Mouse (Mus musculus): ENCODE data around the gene Zcchc24.

The Zcchc24 gene

DNA sequence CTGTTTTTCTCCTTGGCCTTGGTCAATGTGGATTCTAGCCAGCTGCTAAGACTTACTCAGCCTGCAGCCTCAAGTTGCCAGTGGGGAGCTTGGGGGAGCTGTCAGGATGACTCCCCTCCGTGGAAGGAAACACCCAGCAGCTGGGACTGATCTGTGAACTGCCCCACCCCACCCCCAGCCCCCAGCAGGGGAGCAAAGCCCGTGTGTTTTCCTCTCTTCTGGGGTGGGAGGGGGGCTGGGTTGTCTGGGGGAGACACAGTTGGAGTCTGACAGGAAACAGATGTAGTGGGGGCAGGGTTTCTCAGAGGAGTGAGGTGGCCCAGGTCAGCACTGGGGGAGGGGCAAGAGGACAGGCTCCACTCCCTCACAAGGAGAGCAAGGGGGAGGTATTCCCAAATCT, 50.4 kb downstream of the Zcchc24 start:
- peak; percentile 45 for DNase-seq (ENCODE audit: low read depth, low spot score)

DNA sequence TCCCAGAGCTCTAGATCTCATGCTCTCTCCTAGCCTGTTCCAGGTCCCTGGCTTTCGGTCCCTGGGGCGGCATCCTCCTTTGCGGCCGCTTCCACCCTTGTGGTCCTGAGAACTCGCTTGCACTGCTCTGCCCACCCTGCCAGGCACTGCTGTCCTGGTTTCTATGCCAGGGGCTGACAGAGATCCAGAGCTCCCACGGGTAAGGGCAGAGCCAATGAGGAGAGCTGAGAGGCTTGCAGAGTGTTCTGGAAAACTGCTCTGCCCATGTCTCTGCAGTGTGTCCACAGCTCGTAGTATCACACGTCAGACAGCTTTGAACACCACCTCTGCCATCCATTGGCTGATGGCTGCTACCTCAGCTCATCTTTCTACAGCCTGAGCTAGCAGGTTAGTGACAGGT, 51.1 kb downstream of the Zcchc24 start:
- peak; percentile 37 for DNase-seq (ENCODE audit: low read depth, low spot score)

DNA sequence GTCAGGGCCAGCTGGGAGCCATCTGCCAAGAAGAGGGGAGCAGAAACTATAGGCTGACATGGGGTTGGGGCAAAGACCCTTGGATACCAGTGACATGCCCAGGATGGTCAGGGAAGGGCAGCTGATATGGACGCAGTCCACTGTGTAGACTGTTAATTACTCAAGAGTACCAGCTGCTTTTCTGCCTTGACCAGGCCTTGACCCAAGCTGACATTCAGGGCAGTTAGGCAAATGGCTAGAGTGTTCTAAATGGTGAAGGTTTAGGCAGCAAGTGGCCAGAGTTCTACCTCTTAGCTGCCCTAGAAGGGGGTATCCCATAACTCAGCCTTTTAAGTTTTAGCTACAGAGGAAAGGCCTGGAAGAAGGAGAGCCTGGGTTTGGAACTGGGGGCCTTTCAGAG, 52.3 kb downstream of the Zcchc24 start:
- no peak for DNase-seq (ENCODE audit: low read depth, low spot score)

GRCm38 (mm10) chr14:25713443-25713842, 55.4 kb downstream of the Zcchc24 start:
- DNase-seq (ENCODE audit: low read depth, low spot score), result peak; percentile 67

- DNase-seq (ENCODE audit: low read depth, low spot score), result no peak
These were observed 57.2 kb downstream of the Zcchc24 start for GRCm38 (mm10) chr14:25711602-25712001.

GRCm38 (mm10) chr14:25711177-25711576, 57.7 kb downstream of the Zcchc24 start:
- DNase-seq (ENCODE audit: low read depth, low spot score), result no peak

GRCm38 (mm10) chr14:25710681-25711080, 58.2 kb downstream of the Zcchc24 start:
- DNase-seq (ENCODE audit: low read depth, low spot score), result no peak

DNA sequence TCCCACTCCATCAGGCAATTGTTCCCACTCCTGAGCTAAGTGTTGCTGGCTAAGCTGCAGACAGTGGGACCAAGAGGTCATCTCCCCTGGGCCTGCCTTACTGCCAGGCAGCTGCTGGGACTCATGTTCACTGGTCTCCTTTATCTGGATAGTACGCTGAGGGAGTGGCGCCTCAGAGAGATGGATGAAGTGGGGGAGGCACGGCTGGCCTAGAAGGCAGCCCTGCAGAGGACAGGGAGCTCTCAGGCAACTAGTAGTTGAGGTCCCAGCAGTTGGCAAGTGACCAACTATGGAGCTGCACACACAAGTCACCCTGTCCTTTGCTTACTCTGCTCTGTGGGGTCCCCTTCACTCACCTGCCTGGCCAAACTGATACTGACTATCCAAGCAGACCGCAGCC, 58.8 kb downstream of the Zcchc24 start:
- no peak for DNase-seq (ENCODE audit: low read depth, low spot score)

- DNase-seq (ENCODE audit: low read depth, low spot score), result no peak
These were observed 59.9 kb downstream of the Zcchc24 start for GRCm38 (mm10) chr14:25708917-25709316.

- DNase-seq (ENCODE audit: low read depth, low spot score), result no peak
These were observed 60.4 kb downstream of the Zcchc24 start for GRCm38 (mm10) chr14:25708451-25708850.

DNA sequence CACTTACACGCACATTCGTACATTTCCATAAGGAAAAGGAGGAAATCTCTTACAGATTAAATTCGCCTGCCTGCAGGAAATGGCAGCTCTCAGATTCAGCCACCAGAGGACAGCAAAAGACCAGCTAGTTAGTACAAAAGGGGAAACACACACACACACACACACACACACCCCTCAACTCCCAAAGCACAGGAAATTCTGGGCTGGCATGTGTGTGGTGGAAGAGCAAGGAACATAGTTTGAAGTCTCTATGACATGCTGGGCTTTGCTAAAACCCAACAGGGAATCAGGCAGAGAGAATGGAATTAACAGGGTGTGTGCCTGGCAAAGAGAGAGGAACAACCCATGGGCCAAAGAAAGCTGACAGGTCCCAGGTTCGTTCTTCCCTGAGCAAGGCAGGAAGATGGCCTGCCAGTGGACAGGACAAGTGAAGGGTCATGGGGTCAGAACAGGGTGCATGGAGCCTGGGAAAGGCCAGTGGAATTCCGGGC, 61.1 kb downstream of the Zcchc24 start:
- peak; percentile 84 for DNase-seq (ENCODE audit: low read depth, low spot score)

GRCm38 (mm10) chr14:25701986-25702385, 66.9 kb downstream of the Zcchc24 start:
- DNase-seq (ENCODE audit: low read depth, low spot score), result peak; percentile 74

- peak; percentile 61 for DNase-seq (ENCODE audit: low read depth, low spot score)
These were observed 72.5 kb downstream of the Zcchc24 start for GRCm38 (mm10) chr14:25696356-25696755.

GRCm38 (mm10) chr14:25695059-25695458, 73.8 kb downstream of the Zcchc24 start:
- no peak for DNase-seq (ENCODE audit: low read depth, low spot score)

GRCm38 (mm10) chr14:25694569-25694897, 74.3 kb downstream of the Zcchc24 start:
- no peak for DNase-seq (ENCODE audit: low read depth, low spot score)

DNA sequence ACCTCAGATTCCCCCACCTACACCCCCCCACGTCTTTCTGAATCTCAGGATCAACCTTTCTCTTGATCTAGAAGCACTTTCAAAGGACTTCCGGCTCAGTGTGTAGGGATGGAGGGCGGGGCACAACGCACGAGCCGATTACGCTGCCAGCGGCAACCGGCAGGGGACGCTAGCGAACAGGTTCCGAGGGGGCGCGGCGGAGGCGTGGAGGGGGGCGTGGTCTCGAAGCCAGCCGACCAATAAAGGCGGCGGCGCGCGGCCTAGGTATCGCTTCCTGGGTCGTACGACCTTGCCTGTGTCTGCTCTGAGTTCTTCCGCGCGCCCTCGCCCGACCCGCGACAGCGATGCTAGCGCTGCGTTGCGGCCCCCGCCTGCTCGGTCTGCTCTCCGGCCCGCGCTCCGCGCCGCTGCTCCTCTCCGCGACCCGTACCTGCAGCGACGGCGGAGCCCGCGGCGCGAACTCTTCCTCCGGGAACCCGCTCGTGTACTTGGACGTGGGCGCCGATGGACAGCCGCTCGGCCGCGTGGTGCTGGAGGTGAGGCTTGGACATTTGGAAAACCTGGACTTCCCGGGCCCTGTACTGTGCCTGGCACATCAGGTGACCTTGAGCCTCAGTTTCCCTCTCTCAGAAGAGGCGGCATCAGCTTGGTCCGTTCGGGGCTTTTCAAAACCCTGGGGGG, 74.8 kb downstream of the Zcchc24 start, which contains the start of gene Ppif:
Gene Ppif (plus strand): TSS at position 267 of the 681 bp plus-strand sequence.
- peak; percentile 96 for DNase-seq (ENCODE audit: low read depth, low spot score)

DNA sequence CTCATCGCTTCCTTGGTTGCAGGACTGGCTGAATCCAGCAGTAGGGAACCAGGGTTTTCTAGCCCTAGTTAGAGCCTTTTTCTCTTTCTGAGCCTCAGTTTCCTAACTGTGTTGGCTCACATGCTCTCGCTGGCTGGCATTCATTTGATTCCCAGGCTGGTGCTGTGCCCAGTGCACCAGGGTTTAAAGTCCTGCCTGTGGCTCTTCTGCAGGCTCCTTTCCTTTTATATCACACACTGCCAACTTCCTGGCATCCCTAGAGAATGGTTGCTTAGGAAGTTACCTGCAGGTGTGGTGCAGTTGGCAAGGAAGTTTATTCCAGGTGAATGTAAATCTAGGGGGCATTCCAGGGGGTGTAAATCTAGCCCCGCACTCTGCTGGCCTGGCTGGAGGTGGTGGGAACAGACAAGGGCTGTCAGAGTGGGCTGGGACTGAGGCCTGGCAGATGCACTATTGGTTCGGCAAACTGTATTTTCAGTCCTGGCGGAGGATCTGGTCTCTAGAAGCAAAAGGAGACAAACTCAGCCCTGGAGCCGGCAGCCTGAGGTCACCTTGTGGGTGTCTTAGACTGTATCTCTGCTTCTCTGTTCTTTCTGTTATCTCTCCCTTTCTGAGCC, 75.5 kb downstream of the Zcchc24 start:
- no peak for DNase-seq (ENCODE audit: low read depth, low spot score)

DNA sequence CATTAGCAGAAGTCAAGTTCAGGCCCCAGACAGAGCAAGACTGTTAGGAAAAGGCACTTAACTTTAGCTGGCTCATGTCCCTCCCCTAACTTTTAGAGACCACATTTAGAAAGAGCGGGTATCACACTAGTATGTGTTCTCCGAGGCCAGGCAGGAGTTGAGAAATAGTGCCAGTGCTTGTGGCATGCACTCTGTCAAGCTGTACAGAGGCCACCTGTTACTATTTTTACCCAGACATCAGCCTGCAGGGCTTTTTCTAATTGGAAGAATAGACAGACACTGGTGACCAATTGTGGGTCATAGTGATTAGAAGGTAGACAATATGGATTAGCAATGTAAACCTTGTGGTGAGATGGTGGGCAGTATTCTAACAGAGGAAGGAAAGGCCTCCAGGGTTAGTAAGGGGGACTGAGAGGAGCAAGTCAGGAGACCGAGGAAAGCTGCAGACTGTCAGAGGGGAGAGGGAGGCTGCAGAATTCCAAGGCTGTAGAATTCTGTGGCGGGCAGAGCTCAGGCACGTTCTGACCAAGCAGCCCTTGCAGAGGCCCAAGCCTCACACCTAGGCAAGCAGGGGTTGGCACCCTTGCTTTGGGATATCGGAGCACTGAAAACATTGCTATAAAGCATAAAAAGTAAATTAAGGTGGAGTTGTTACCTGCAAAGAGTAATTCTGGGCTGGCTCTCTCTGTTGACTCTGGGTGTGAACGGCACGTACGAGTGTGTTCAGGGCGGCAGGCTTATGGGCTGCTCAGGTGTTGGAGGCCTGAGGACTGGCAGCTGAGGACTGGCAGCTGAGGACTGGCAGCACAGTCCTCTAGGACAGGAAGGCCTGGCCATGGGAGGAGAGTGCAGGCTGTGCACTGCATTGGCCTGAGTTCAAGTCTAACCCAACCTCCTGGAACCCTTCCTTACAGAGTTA, 81.6 kb downstream of the Zcchc24 start:
- DNase-seq (ENCODE audit: low read depth, low spot score), result no peak

- no peak for DNase-seq (ENCODE audit: low read depth, low spot score)
These were observed 82.5 kb downstream of the Zcchc24 start for GRCm38 (mm10) chr14:25686216-25686945.

- no peak for DNase-seq (ENCODE audit: low read depth, low spot score)
These were observed 86.8 kb downstream of the Zcchc24 start for GRCm38 (mm10) chr14:25682020-25682419.

GRCm38 (mm10) chr14:25679625-25680024, 89.2 kb downstream of the Zcchc24 start:
- no peak for DNase-seq (ENCODE audit: low read depth, low spot score)

GRCm38 (mm10) chr14:25667587-25667986, 101.3 kb downstream of the Zcchc24 start:
- no peak for DNase-seq (ENCODE audit: low read depth, low spot score)

Data from brain, adult 2 months (tissue).